Mouse (Mus musculus) brain, embryonic 18.5 days (tissue): ENCODE measurements around the gene Polr3gl.
"Not testable (repeated sequence)": the region's sequence is repeated elsewhere in the genome, so short reads cannot be mapped to it uniquely, and the experiment has no call there.

ENCODE experiments used
- DNase-seq: peaks from one replicate; pipeline ENCODE4 v3.0.0-alpha.2; 2012; ENCODE audit warnings: low read depth, low spot score

The Polr3gl gene

DNA sequence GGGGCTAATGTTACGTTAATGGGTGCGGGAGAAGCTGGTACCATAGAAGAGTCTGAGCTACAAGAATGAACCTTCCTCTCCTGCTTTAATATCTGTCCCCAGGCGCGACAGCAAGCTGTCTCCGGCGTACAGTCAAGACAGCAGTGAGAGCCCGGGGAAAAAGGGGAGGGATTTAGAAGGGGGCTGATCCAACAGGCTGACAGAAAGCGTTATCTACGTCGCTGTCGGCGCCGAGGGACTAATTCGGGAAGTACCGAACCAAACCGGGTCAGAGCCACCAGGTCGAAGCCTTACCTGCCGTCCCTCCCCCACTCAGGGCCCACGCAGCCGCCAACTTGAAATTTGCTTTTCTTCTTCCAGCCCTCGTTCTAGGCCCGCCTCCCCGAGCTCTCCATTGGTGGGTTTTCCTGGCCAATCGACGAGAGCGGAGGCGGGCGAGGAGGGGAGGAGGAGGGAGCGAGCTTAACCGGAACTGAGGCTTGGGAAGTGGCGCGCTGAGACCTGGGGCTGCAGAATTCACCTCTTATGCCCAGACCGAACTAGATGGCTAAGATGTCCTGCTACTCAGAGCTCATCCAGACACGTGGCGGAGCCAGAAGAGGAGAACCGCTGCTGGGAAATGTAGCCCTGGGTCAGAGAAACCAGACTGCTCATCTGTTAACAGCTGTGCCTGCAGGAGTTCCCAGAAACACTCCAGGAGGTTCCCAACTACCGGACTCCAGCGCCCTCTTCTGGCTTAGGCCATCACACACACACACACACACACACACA lies at the start of gene Polr3gl:
Gene Polr3gl (minus strand): TSS at position 392 of the 771 bp plus-strand sequence.
- peak; percentile 90 for DNase-seq

- no peak for DNase-seq
Measured at GRCm38 (mm10) chr3:96639219-96639618, 45.2 kb upstream of the Polr3gl start.

GRCm38 (mm10) chr3:96636448-96636847 lies 42.5 kb upstream of the Polr3gl start:
- DNase-seq: no peak

GRCm38 (mm10) chr3:96635906-96636305 lies 41.9 kb upstream of the Polr3gl start:
- DNase-seq: no peak

DNA sequence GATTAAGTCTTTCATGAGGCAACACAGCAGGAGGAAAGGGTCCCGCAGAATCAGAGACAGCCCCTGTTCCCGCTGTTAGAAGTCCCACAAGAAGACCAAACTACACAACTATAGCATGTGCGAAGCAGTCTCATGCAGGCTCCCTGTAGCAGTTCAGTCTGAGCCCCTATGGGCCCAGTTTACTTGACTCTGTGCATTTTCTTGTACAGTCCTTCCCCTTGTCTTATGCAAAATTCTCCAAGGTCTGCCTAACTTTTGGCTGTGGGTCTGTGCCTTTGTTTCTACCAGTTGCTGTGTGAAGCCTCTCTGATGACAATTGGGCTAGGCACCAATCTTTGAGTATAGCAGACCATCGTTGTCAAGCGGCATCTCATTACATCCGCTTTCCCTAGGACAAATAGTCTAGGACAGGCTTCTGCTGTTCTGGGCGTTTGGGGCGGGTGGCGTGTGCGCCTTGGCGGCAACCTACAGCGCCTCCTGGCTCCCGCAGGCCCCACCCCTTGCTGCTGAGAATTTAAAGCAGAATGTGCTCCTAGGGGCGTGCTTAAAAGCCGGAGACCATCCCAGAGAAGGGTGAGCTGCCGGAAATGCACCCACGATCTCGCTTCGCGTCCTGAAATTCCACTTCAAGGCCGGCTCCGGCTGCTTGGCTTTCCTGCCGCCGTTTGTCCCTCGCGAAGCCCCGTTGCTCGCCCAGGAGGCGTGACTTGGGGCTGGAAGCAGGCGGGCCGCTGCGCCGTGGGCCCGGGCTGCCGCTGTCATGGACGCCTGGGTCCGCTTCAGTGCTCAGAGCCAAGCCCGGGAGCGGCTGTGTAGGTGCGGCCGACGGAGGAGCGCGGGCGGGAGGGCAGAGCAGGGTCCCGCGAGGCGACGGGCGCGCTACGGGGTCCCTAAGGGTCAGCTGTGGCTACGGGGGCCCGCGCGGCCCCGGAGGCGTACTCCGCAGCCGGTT lies 41.2 kb upstream of the Polr3gl start, which contains the start of the genes Pex11b and Gm42957:
Gene Pex11b (plus strand): TSS at position 449 of the 952 bp plus-strand sequence.
Gene Gm42957 (plus strand): TSS at position 547 of the 952 bp plus-strand sequence.
- DNase-seq: peak; percentile 70

- no peak for DNase-seq
Measured at GRCm38 (mm10) chr3:96634015-96634414, 40.0 kb upstream of the Polr3gl start.

GRCm38 (mm10) chr3:96632058-96632457 lies 38.1 kb upstream of the Polr3gl start:
- no peak for DNase-seq

- peak; percentile 98 for DNase-seq
Measured at GRCm38 (mm10) chr3:96629729-96630600, 36.0 kb upstream of the Polr3gl start, which contains the start of gene Rbm8a. Rbm8a (plus strand) TSS chr3:96629933.

DNA sequence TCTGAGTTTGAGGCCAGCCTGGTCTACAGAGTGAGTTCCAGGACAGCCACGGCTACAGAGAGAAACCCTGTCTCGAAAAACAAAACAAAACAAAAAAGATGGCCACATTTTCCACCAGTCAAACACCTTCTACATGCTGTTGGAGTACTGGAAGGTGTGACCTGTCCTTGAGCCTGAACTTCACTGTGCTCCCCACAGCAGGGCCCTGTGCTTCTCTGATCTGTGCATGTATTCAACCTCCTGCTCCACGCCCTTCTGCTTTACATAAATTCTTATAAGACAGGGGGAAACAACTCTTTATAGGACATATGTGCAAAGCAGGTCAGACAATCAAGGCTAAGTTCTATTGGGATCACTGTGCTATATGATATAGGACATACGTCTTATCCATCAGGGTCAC lies 29.2 kb upstream of the Polr3gl start:
- DNase-seq: no peak

DNA sequence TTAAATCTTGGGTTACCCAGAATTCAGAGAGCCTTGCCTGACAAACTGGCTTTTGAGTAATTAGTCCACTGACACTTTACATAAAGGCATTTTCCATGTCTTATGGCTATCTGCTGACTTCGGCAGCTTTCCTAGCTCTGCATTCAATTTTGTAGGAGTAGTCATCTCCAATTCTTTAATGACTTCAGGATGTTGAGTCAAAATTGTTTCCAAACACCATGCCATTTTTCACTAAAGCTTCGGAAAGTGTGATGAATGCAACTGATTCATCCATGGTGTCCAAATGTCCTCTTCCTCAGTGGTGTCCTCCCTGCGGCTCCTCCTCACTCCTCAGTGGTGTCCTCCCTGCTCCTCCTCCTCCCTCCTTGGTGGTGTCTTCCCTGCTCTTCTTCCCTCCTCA lies 24.0 kb upstream of the Polr3gl start:
- DNase-seq: no peak

- no peak for DNase-seq
Measured at GRCm38 (mm10) chr3:96606618-96607017, 12.6 kb upstream of the Polr3gl start.

DNA sequence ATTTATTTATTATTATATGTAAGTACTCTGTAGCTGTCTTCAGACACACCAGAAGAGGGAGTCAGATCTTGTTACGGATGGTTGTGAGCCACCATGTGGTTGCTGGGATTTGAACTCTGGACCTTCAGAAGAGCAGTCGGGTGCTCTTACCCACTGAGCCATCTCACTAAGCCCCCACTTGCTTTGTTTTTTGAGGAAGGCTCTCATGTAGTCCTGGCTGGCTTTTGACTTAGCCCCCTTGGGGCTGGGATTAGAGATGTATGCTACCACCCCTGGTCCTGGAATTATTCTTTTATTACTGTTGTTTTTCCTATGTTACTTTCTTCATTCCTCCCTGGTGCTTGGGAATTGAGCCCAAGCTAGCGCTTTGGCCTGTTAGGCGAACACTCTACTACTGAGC lies 12.0 kb upstream of the Polr3gl start:
- not testable (repeated sequence) for DNase-seq

- no peak for DNase-seq
Measured at GRCm38 (mm10) chr3:96603311-96603710, 9.3 kb upstream of the Polr3gl start.

DNA sequence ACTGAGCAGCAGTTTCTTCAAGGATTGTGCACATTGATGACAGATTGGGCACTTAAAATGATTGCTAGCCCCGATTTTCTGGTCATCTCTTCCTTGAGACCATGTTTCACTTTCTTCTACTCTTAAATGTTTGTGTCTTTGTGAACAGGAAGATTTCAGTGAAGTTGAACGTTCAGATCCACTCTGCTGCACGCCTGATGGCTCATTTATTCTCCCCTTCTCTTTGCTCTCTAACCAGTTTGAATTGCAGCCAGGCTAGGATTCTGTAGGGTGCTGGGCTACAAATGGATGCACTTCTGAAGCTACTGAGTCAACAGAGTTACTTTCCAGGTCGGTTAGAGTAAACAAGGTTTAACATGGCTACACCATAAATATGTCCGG lies 8.7 kb upstream of the Polr3gl start:
- no peak for DNase-seq

- no peak for DNase-seq
Measured at GRCm38 (mm10) chr3:96601941-96602703, 8.1 kb upstream of the Polr3gl start.

DNA sequence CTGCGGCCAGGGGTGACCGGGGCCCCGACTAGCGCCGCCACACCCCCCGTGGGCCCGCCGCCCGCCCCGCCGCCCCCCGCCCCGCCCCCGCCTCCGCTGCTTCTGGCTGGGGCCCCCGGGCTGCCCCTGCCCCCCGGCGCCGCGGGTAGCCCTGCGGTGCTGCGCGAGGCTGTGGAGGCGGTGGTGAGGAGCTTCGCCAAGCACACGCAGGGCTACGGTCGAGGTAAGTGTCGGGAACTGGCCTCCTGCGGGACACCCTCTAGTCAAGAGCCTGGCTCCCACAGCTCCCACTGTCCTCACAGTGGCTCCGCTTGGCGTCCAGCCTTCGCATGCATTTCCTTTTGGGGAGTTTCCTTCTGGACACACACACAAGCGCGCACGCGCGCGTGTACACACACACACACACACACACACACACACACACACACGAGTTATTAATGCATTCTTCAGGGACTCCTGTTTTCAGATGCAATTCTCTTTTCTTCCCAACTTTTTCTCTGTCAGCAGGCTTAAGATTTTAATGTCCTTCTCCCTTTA lies 7.3 kb upstream of the Polr3gl start:
- DNase-seq: no peak

- DNase-seq: peak; percentile 95
Measured at GRCm38 (mm10) chr3:96600639-96601250, 6.8 kb upstream of the Polr3gl start, which contains the start of gene Lix1l. Lix1l (plus strand) TSS chr3:96601149.

- DNase-seq: no peak
Measured at GRCm38 (mm10) chr3:96599411-96599810, 5.4 kb upstream of the Polr3gl start.

GRCm38 (mm10) chr3:96599069-96599393 lies 5.0 kb upstream of the Polr3gl start:
- DNase-seq: no peak
